Mouse (Mus musculus) T-helper 17 cell (primary cell): Measurements from ENCODE around the gene Pcp4.

Experiments used
- in situ Hi-C, 2 experiments: fragments of 300-600 bp; cut with MboI, MseI; formaldehyde crosslinking; loops; 1 replicate in 1 of 2; 2 replicates in 1 of 2; pipeline ENCODE4 v1.15.1; 2025; ENCODE audit warnings: high pct_unique_total_duplicates in 2 of 2

Pcp4 gene

GRCm38 (mm10) chr16:96488038-96488437 is 20.6 kb downstream of the Pcp4 start:
- in situ Hi-C loops = no loop called here

DNA sequence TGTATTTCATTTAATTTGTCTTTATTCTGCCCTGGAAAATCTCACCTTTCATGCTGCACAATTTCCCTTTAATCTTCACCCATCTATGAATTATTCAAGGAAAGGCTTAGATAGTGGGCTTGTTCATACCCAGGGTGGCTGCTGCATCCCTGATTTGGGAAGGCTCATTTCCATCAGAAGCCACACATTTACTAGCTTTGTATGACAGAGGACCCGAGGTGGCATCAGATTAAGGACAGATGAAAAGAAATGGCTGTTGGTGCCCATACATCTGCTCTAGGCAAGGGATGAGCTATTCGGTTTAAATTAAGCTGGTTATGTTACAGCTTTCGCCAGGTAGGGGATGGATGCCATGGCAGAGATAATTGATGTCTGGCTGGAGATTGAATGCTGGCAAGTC is 24.1 kb downstream of the Pcp4 start:
- in situ Hi-C loops = no loop called here

- in situ Hi-C loops = no loop called here
Observed at GRCm38 (mm10) chr16:96494079-96494478, 26.7 kb downstream of the Pcp4 start.

- in situ Hi-C loops = no loop called here
Observed at GRCm38 (mm10) chr16:96498951-96499350, 31.5 kb downstream of the Pcp4 start.

GRCm38 (mm10) chr16:96501241-96501640 is 33.8 kb downstream of the Pcp4 start:
- in situ Hi-C loops = no loop called here

DNA sequence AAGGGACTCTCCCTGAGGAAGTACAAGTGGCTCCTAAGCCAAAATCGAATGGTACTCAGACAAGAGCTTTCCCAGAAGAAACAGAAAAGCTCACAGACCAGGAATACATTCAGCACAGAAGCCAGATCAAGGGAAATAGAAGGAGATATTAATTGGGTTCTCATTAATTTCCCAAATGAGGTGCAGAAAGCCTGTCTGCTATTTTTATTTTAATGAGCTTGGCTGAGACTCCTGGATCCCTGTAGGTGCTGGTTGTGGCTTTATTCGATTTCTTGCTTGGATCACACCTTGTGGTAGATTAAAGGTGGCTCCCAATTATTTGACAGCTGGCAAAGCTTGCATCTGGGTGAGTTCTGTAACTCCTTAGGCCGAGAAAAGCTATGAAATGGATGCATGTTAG is 35.2 kb downstream of the Pcp4 start:
- in situ Hi-C loops = no loop called here

DNA sequence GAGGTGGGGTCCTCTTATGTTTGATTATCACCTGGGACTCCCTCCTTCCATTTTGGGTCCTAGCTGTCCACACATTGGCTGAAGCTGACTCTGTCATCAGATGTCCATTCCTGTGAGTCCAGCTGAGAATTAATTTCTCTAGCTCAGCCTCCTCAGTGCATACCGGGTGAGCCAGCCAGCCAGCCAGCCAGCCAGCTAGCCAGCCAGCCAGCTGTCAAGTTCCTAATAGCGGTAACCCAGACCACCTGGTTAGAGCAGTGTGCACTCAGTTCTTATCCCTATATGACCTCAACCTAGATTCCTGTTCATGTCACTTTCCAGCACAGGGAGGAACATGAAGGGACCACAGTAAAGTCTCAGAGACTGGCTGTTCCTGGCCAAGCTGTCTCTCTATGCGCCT is 47.1 kb downstream of the Pcp4 start:
- in situ Hi-C loops = no loop called here

- in situ Hi-C loops = no loop called here
Observed at GRCm38 (mm10) chr16:96527476-96527875, 60.1 kb downstream of the Pcp4 start.

DNA sequence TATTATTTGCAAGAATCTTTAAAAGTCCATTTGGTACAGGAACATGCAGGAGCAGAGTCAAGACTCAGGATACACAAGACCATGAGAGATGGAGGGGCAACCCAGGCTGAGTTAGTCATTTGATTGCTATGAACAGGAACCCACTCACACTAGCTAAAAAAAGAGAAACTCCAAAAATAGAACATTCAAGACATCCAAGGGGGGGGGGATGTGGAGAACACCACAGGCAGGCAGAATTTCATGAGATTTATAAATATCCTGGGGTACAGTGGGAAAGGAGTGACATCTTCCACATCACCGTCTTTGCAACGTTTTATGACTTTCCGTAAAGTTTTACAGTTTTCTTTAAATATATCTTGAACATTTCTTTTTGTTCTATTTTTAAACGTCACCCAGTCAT is 61.1 kb downstream of the Pcp4 start:
- in situ Hi-C loops = no loop called here

- in situ Hi-C loops = no loop called here
Observed at GRCm38 (mm10) chr16:96529896-96530568, 62.6 kb downstream of the Pcp4 start.

- in situ Hi-C loops = no loop called here
Observed at GRCm38 (mm10) chr16:96530569-96530898, 63.1 kb downstream of the Pcp4 start.

- in situ Hi-C loops = no loop called here
Observed at GRCm38 (mm10) chr16:96531029-96531428, 63.6 kb downstream of the Pcp4 start.

DNA sequence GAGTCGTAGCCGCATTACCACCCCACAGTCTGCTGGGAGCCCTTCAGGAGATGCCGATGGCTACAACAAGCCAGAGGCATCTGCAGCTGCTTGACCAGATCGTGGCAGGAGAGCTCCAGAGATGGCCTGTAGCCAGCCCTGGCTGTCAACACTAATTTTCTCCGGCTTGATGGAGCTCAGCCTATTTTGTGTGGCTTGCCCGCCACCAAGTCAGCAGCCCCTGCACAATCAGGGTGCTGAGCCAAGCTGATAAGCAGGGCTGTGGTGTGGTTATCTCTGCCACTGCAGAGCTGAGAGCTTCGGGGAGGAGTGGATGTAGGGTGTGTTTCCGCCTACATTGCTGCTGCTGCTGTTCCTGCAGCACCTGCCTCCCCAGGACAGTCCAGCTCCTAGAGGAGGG is 66.3 kb downstream of the Pcp4 start:
- in situ Hi-C loops = no loop called here

GRCm38 (mm10) chr16:96535271-96535670 is 67.9 kb downstream of the Pcp4 start:
- in situ Hi-C loops = no loop called here

DNA sequence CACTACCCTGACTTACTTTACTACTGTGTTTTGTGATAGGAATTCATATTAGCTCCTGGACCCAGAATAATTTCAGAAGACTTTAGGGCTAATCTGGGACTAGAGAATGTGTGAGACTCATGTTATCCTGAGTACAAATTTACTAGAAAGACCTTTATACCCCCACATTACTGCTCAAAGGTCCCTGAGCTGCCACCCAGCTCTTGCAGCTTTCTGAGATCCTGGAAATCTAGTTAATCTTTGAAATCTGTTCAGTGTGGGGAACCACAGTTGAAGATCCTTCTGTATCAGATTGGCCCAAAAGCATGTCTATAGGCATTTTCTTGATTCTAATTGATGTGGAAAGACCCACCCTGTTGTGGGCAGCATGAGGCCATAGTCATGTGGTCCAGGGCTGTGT is 69.0 kb downstream of the Pcp4 start:
- in situ Hi-C loops = no loop called here

- in situ Hi-C loops = no loop called here
Observed at GRCm38 (mm10) chr16:96539091-96539490, 71.7 kb downstream of the Pcp4 start.

DNA sequence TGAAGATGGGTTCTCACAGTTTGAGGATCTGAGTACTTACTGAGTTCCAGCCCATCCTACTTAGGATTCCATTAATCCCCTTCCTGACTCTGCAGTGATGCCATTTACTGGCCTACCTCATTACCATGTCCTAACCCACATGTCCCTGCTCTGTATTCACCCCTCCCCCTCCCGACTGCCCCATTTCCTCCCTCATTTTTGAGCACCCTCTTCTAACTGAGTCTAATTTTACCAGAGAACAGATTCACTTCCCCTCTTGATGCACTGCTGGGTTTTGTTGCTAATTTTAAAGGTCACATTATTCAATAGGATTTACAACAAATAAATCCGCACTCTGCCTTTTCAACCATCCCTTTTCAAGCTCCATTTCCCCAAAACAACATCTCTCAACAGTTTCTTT is 73.7 kb downstream of the Pcp4 start:
- in situ Hi-C loops = no loop called here

- in situ Hi-C loops = no loop called here
Observed at GRCm38 (mm10) chr16:96552680-96553079, 85.3 kb downstream of the Pcp4 start.

GRCm38 (mm10) chr16:96555412-96555811 is 88.0 kb downstream of the Pcp4 start:
- in situ Hi-C loops = no loop called here

- in situ Hi-C loops = no loop called here
Observed at GRCm38 (mm10) chr16:96556621-96557020, 89.2 kb downstream of the Pcp4 start.

DNA sequence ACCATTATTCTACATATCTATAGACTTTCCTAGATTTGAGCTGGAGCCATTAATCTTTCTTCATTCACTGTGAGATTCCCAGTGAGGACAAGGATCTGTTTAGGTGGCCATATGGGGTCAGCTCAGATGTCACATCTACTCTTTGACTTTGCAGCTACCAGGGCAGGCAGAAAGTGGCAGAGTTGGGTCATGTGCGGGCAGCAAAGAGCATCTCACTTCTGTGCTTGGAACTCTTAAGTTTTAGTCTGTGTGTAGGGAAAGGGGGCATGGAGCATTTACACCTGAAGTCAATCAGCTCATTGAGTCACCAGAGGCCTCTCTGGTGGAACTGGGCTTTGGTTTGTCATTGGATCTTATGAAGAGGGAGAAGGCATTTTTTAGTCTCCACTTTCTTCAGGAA is 90.9 kb downstream of the Pcp4 start:
- in situ Hi-C loops = no loop called here

DNA sequence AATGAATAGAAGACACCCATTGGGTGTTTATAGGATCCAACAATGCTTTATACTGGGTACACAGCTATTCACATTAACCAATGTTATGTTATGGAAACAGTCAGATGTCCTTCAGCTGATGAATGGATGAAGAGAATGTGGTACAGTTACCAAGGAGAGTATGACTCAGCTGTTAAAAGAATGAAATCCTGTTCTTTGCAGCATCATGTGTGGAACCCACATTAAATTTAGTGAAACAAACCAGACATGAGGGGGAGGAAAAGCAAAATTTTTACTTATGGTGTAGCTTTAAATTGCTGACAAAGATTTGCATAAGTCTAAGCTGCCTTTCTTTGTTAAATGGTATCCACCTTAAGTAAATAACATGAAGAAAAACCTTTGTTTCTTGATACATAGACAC is 92.4 kb downstream of the Pcp4 start:
- in situ Hi-C loops = no loop called here

GRCm38 (mm10) chr16:96563350-96564257 is 96.2 kb downstream of the Pcp4 start:
- in situ Hi-C loops = no loop called here
